Mouse (Mus musculus) layer of hippocampus, adult 9-11 months (tissue): ENCODE measurements at regions not wholly inside any gene's neighbourhood (a gene's known extent, or its start where the extent isn't known, plus 50 kb on each side); places are given as distances from the start of the nearest gene placed in this dataset.

Source experiments
- DNase-seq: peaks from one replicate; pipeline ENCODE4 v3.0.0; 2022

GRCm38 (mm10) chr4:27130108-27130507 is 783.4 kb upstream of the Manea start:
- DNase-seq: no peak

GRCm38 (mm10) chr4:27117978-27118377 is 771.3 kb upstream of the Manea start:
- peak; percentile 16 for DNase-seq

- no peak for DNase-seq
Observed at GRCm38 (mm10) chr4:27117075-27117827, 770.6 kb upstream of the Manea start.

GRCm38 (mm10) chr4:27105436-27105835 is 758.7 kb upstream of the Manea start:
- no peak for DNase-seq

GRCm38 (mm10) chr4:27096245-27096644 is 749.6 kb upstream of the Manea start:
- no peak for DNase-seq

GRCm38 (mm10) chr4:27049971-27050370 is 703.3 kb upstream of the Manea start:
- no peak for DNase-seq

GRCm38 (mm10) chr4:27049226-27049625 is 702.5 kb upstream of the Manea start:
- DNase-seq: no peak
